Mouse (Mus musculus): ENCODE measurements around the gene Olfr667. TPM values are rescaled to one million over a fixed set of nuclear protein-coding genes. Genes with fewer than 3 reads are reported as not detected.
"Not testable (repeated sequence)": the region's sequence is repeated elsewhere in the genome, so short reads cannot be mapped to it uniquely, and the experiment has no call there.

Gene Olfr667
- not detected in 2 replicates for polyA plus RNA-seq (2012; rRNA removed)

DNA sequence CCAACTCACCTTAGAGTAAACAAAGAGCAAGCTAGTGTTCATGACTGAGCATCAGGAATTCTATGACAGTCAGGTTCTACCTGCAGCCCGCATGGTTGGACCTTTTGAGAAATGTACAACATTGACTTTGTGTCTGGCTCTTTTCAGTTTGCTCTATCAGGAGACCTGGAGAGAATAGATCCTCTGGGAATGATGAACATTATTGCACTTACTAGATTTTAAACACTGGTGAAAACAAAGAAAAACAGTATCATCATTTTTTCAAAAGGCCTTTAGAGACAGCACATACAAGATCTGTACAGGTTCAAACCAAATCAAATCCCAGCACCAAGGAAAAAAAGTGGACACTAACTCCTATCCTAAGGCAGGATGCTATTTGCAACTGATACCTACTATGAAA is at the start of gene Olfr667:
TSS of gene Olfr667 (minus strand) at position 101 of the 400 bp plus-strand sequence.
- WGBS = 75% methylated on average over 1 of the region's 1 CpGs

GRCm38 (mm10) chr7:104962520-104962919 is 41.2 kb upstream of the Olfr667 start, which contains the start of gene Olfr670:
Gene Olfr670 (minus strand): TSS chr7:104962620.
- DNase-seq (ENCODE audit: low read depth, low spot score) = no peak
- 27% methylated on average over 1 of the region's 1 CpGs for WGBS

More for the DNA sequence above, at the start of gene Olfr667:
- no peak for DNase-seq (ENCODE audit: low read depth, low spot score)

- 94% methylated on average over 16 of the region's 16 CpGs for WGBS
- DNase-seq (ENCODE audit: low read depth, low spot score) = not testable (repeated sequence)
These were observed 29.0 kb upstream of the Olfr667 start for GRCm38 (mm10) chr7:104950234-104950633.

GRCm38 (mm10) chr7:104933940-104934339 is 12.7 kb upstream of the Olfr667 start, which contains the start of gene Olfr669:
Gene Olfr669 (plus strand): TSS chr7:104934240.
- WGBS = 66% methylated on average over 1 of the region's 1 CpGs
- no peak for DNase-seq (ENCODE audit: low read depth, low spot score)

- WGBS = 70% methylated on average over 1 of the region's 1 CpGs
- DNase-seq (ENCODE audit: low read depth, low spot score) = no peak
These were observed 6.7 kb upstream of the Olfr667 start, which contains the start of gene Olfr668 for GRCm38 (mm10) chr7:104927957-104928356. Gene Olfr668 (minus strand): TSS chr7:104928057.

GRCm38 (mm10) chr7:104895852-104896251 is 25.4 kb downstream of the Olfr667 start, which contains the start of gene Olfr666:
Gene Olfr666 (minus strand): TSS chr7:104895952.
- DNase-seq (ENCODE audit: low read depth, low spot score) = no peak
- WGBS = 73% methylated on average over 2 of the region's 2 CpGs

- no peak for DNase-seq (ENCODE audit: low read depth, low spot score)
- 22% methylated on average over 1 of the region's 1 CpGs for WGBS
These were observed 43.6 kb downstream of the Olfr667 start, which contains the start of gene Olfr665 for GRCm38 (mm10) chr7:104877731-104878130. Gene Olfr665 (plus strand): TSS chr7:104878031.

Other genes starting within 250 kb of the Olfr667 start
- gene Olfr661, start 235.0 kb downstream of the Olfr667 start, polyA plus RNA-seq (2012; rRNA removed) = not detected in 2 replicates
- gene Usp17le, start 144.0 kb downstream of the Olfr667 start, polyA plus RNA-seq (2012; rRNA removed) = not detected in 2 replicates
- not detected in 2 replicates for gene Usp17lb, start 78.9 kb downstream of the Olfr667 start, polyA plus RNA-seq (2012; rRNA removed)
- gene Usp17la, start 64.5 kb downstream of the Olfr667 start, polyA plus RNA-seq (2012; rRNA removed) = not detected in 2 replicates
- gene Olfr665, start 43.5 kb downstream of the Olfr667 start, polyA plus RNA-seq (2012; rRNA removed) = not detected in 2 replicates
- gene Olfr666, start 25.5 kb downstream of the Olfr667 start, polyA plus RNA-seq (2012; rRNA removed) = not detected in 2 replicates
- gene Olfr668, start 6.6 kb upstream of the Olfr667 start, polyA plus RNA-seq (2012; rRNA removed) = not detected in 2 replicates
- gene Olfr669, start 12.8 kb upstream of the Olfr667 start, polyA plus RNA-seq (2012; rRNA removed) = not detected in 2 replicates
- not detected in 2 replicates for gene Olfr670, start 41.1 kb upstream of the Olfr667 start, polyA plus RNA-seq (2012; rRNA removed)
- gene Olfr671, start 57.6 kb upstream of the Olfr667 start, polyA plus RNA-seq (2012; rRNA removed) = not detected in 2 replicates
- not detected in 2 replicates for gene Olfr672, start 80.5 kb upstream of the Olfr667 start, polyA plus RNA-seq (2012; rRNA removed)
- gene Olfr675, start 107.0 kb upstream of the Olfr667 start, polyA plus RNA-seq (2012; rRNA removed) = not detected in 2 replicates
- gene Olfr676, start 111.2 kb upstream of the Olfr667 start, polyA plus RNA-seq (2012; rRNA removed) = not detected in 2 replicates
- gene Olfr677, start 129.9 kb upstream of the Olfr667 start, polyA plus RNA-seq (2012; rRNA removed) = not detected in 2 replicates
- not detected in 2 replicates for gene Olfr678, start 143.0 kb upstream of the Olfr667 start, polyA plus RNA-seq (2012; rRNA removed)
- not detected in 2 replicates for gene Olfr679, start 159.7 kb upstream of the Olfr667 start, polyA plus RNA-seq (2012; rRNA removed)
- not detected in 2 replicates for gene Olfr680-ps1, start 171.3 kb upstream of the Olfr667 start, polyA plus RNA-seq (2012; rRNA removed)
- not detected in 2 replicates for gene Olfr681, start 195.4 kb upstream of the Olfr667 start, polyA plus RNA-seq (2012; rRNA removed)
- not detected in 2 replicates for gene Olfr683, start 225.5 kb upstream of the Olfr667 start, polyA plus RNA-seq (2012; rRNA removed)
- not detected in 2 replicates for gene Olfr684, start 242.2 kb upstream of the Olfr667 start, polyA plus RNA-seq (2012; rRNA removed)

Measured in large intestine, adult 2 months (tissue).